Mouse (Mus musculus) hindbrain, embryonic 10.5 days (tissue): ENCODE data around the gene Qrich2. TPM values are rescaled to one million over a fixed set of nuclear protein-coding genes. Genes with fewer than 3 reads are reported as not detected.

Source experiments
- DNase-seq: peaks from one replicate; pipeline ENCODE4 v3.0.0-alpha.2; 2017; ENCODE audit warnings: low spot score
- H3K27ac ChIP-seq: fragments of 300-500 bp; sonication (generic); 2 replicates; pipeline ENCODE4 v1.5.1; 2016; ENCODE audit warnings: mild to moderate bottlenecking, moderate library complexity
- H3K27me3 ChIP-seq: fragments of 300-500 bp; sonication (generic); 2 replicates; pipeline ENCODE4 v1.6.1; 2016; ENCODE audit warnings: mild to moderate bottlenecking; ENCODE audit not compliant: poor library complexity, insufficient read depth, severe bottlenecking
- H3K36me3 ChIP-seq: fragments of 300-500 bp; sonication (generic); 2 replicates; pipeline ENCODE4 v1.6.1; 2016; ENCODE audit warnings: mild to moderate bottlenecking, moderate library complexity
- H3K4me1 ChIP-seq: fragments of 300-500 bp; sonication (generic); replicated peaks from 2 replicates; pipeline ENCODE4 v1.6.1; 2016; ENCODE audit warnings: mild to moderate bottlenecking
- H3K4me3 ChIP-seq: fragments of 300-500 bp; sonication (generic); 2 replicates; pipeline ENCODE4 v1.5.1; 2016; ENCODE audit warnings: mild to moderate bottlenecking, moderate library complexity
- H3K9me3 ChIP-seq: fragments of 300-500 bp; sonication (generic); 2 replicates; pipeline ENCODE4 v1.6.1; 2016; ENCODE audit warnings: mild to moderate bottlenecking, moderate library complexity
- WGBS: fragments of 180-500 bp; shearing (Covaris S2); methylation state at CpG from one replicate; pipeline ENCODE4 v1.1.7; 2016; 5-methylcytosine and 5-hydroxymethylcytosine counted together
- polyA plus RNA-seq: library from polyadenylated mRNA; unstranded; fragments of >200 nt; fragmentation: Nextera tagmentation; extraction: Ambion mirVana; gene quantifications from 2 replicates; pipeline ENCODE4 v1.2.1, GENCODE M21; 2016

Gene Qrich2
- polyA plus RNA-seq, 1 experiment from 2014 or later, result 0.16 TPM

DNA sequence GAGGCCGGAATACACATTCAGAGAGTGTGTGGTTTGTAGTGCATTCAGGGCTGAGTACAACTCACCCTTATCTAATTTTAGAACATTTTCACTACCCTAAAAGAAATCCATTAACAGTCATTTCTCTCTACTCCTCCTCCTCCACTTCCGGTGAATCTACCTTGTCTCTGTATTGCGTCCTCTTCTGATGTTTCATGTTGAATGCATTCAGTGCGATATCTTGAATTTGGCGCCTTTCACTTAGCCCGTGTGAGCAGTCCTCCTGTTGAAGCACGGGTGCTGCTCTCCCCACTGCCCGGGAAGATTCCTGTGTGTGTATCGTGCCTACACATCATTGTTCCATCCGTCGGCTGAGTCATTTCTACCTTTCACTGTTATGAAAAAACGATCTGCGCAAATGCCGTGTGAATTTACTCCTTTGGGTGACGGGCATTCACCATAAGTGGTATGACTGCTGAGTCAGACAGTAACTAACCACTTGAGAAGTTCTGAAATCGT is 59.8 kb downstream of the Qrich2 start:
- H3K9me3 ChIP-seq, result no peaks in the 10 kb centered on the region
- peaks cover 28% of the 10 kb centered on the region for H3K36me3 ChIP-seq
- no peak overlapping the region for H3K4me3 ChIP-seq
- peaks cover 6% of the 10 kb centered on the region for H3K4me1 ChIP-seq
- peaks cover 8% of the 10 kb centered on the region for H3K27me3 ChIP-seq
- no peak for DNase-seq
- no peak overlapping the region for H3K27ac ChIP-seq
- 94% methylated on average over 16 of the region's 16 CpGs for WGBS

DNA sequence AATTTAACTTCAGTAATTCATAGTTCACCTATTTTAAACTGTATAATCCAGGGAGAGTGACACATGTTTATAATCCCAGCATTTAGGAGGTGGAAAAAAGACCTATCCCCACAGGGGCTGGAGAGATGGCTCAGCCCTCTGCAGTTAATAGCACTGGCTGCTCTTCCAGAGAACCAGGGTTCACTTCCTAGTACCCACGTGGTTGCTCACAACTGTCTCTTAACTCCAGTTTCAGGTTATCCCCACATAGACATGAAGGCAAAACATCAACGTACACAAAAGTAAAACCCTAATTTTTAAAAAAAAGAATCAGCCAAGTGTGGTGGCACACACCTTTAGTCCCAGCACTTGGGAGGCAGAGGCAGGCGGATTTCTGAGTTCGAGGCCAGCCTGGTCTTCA is 60.4 kb downstream of the Qrich2 start:
- no peaks in the 10 kb centered on the region for H3K4me1 ChIP-seq
- 0 out of 2 replicates have a peak, but pooled peaks cover 1% of the 10 kb centered on the region for H3K27me3 ChIP-seq
- DNase-seq, result no peak
- H3K36me3 ChIP-seq, result peaks cover 28% of the 10 kb centered on the region
- WGBS, result 90% methylated on average over 4 of the region's 4 CpGs
- no peak overlapping the region for H3K27ac ChIP-seq
- H3K4me3 ChIP-seq, result no peak overlapping the region
- H3K9me3 ChIP-seq, result no peaks in the 10 kb centered on the region

DNA sequence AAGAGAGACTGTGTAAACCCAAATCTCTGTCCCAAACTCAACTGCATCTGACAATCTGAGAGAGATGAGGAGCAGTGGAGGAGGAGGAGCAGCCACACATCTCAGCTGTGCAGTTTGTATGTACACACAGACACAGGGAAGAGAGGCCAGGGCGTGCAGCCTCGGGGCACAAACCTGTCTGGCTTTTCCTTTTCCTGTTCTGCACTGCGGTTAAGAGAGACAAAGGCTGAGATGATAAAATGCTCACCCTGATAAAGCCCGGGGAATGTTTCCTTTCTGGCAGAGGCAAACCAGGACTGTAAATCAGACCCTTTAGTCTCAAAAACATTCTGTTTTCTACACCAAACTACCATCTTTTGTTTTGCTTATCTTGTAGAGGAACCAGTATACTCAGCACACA is 65.5 kb downstream of the Qrich2 start:
- DNase-seq, result no peak
- Histone ChIP-seq H3K4me1 (0 out of 2 replicates have a peak, but pooled peaks cover 4% of the 10 kb centered on the region), H3K27ac (no peak overlapping the region), H3K27me3 (no peaks in the 10 kb centered on the region), H3K9me3 (no peaks in the 10 kb centered on the region), H3K4me3 (no peak overlapping the region), H3K36me3 (peaks cover 26% of the 10 kb centered on the region)
- WGBS, result 80% methylated on average over 4 of the region's 4 CpGs

DNA sequence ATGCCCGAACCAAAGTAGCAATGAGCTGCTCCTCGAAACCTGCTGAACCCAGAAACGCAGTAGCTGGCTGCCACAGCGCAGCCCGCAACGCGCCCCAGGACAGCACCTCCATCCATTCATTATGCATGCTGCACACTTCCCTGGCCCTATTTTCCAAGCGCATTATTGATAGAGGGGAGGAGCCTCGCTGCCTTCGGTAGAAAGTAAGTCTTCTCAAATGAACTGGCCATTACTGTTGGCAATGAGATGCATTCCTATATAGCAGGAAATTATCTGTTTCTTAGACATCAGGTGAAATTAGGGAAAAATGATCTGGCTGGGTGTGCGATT is 67.7 kb downstream of the Qrich2 start:
- 0 out of 2 replicates have a peak, but pooled peaks cover 4% of the 10 kb centered on the region for H3K4me1 ChIP-seq
- H3K9me3 ChIP-seq, result no peaks in the 10 kb centered on the region
- no peak for DNase-seq
- H3K27me3 ChIP-seq, result no peaks in the 10 kb centered on the region
- 83% methylated on average over 11 of the region's 11 CpGs for WGBS
- H3K36me3 ChIP-seq, result peaks cover 19% of the 10 kb centered on the region
- no peak overlapping the region for H3K27ac ChIP-seq
- H3K4me3 ChIP-seq, result no peak overlapping the region

DNA sequence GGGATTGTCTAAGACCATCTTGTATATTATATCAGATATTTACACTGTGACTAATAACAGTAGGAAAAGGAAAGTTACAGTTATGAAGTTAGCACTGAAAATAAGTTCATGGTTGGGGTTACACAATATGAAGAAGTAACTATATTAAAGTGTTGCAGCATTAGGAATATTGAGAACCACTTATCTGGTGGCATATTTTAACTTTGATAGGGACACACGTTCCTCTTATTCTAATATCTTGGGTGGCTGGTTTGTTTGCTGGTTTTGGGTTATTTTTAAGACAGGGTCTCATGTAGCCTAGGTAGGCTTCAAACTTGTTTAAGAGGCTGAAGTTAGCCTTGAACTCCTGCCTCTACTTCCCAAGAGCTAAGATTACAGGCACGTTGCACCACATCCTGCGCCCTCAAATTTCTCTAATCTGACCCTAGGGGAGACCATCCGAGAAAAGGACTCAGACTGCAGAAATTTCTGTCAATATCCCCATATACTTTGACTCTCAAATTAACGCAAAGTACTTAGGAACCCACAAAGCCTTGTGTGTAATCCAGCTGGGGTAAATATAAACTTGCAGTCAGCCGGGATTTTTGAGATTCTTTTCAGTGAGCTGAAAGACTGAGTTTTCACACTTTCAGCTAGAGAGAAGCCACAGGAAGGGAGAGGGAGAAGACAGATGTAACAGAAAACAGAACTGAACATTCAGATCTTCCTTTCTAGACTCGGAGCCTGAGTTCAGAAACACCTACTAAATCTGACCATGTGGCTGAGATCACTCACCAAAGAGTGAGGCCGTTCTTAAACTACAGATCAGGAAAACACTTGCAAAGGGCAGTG is 68.3 kb downstream of the Qrich2 start:
- Histone ChIP-seq H3K4me1 (0 out of 2 replicates have a peak, but pooled peaks cover 4% of the 10 kb centered on the region), H3K27me3 (no peaks in the 10 kb centered on the region), H3K9me3 (no peaks in the 10 kb centered on the region), H3K4me3 (no peak overlapping the region), H3K27ac (no peak overlapping the region), H3K36me3 (peaks cover 13% of the 10 kb centered on the region; the same call in 1 of the 2 replicates)
- DNase-seq, result no peak
- 83% methylated on average over 8 of the region's 8 CpGs for WGBS

DNA sequence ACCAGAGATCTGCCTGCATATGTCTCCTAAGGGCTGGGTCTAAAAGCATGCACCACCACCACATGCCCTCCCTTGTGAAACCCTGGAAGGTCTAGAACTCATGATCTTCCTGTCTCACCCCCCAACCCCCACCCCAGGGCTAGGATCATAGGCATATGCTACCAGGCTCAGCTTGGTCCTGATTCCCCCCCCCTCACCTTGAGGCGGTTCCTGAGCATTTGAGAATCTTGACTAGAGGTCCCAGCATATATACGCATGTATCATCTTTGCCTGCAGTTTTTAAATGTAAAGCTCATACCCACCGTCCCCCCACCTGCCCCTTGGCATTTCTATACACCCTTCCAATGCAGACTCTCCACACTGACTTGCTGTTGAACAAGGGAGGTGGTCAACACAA is 69.1 kb downstream of the Qrich2 start:
- Histone ChIP-seq H3K4me3 (no peak overlapping the region), H3K27me3 (no peaks in the 10 kb centered on the region), H3K9me3 (no peaks in the 10 kb centered on the region), H3K36me3 (peaks cover 13% of the 10 kb centered on the region; the same call in 1 of the 2 replicates), H3K4me1 (0 out of 2 replicates have a peak, but pooled peaks cover 4% of the 10 kb centered on the region), H3K27ac (no peak overlapping the region)
- no peak for DNase-seq
- WGBS, result 95% methylated on average over 3 of the region's 3 CpGs

DNA sequence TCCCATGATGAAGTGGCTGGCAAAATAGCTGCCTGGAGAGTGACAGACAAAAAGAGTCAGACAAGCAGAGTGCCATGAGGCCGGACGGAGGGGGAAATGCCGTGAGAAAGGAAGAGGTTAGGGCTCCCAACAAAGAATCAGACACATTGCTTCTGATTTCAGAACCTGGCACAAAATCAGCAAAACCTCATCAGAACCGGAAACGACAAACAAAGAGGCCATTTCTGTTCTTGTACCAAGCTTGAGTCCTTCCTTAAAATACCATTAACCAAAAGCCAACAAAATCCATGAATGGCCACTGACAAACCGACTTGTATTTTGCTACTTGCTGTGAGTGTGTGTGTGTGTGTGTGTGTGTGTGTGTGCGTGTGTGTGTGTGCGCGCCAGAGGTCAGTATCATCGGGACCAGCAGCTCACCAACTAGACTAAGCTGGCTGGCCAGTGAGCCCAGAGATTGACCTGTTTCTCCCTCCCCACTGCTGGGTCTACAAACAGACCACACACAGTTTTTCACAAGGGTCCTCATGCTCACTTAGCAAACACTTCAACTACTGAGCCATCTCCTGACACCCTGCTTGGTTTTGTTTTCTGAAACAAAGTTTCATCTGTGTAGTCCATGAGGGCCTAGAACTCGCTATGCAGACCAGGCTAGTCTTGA is 69.6 kb downstream of the Qrich2 start:
- DNase-seq, result no peak
- 90% methylated on average over 11 of the region's 11 CpGs for WGBS
- 0 out of 2 replicates have a peak, but pooled peaks cover 4% of the 10 kb centered on the region for H3K4me1 ChIP-seq
- no peaks in the 10 kb centered on the region for H3K27me3 ChIP-seq
- no peak overlapping the region for H3K4me3 ChIP-seq
- H3K36me3 ChIP-seq, result peaks cover 13% of the 10 kb centered on the region; the same call in 1 of the 2 replicates
- H3K9me3 ChIP-seq, result no peaks in the 10 kb centered on the region
- no peak overlapping the region for H3K27ac ChIP-seq

DNA sequence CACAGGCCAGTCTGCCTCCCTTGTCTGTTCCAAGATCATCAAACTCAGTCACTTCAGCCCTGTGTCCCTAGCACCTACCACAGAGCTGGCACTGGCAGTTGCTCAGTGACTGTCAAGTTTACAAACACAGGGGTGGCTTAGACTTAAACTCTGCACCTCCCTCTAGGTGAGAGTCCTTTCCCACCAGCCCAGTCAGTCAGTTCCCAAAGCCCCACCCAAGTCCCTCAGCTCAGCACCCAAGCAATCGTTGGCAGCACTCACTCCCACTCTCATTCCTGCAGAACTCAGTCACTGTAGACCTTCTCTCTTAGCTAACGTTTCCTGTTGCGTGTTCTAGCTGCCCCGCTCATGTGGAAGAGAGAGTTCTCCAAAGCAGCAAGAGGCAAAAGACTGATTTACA is 71.3 kb downstream of the Qrich2 start:
- Histone ChIP-seq H3K27ac (no peak overlapping the region), H3K9me3 (no peaks in the 10 kb centered on the region), H3K4me1 (0 out of 2 replicates have a peak, but pooled peaks cover 4% of the 10 kb centered on the region), H3K27me3 (no peaks in the 10 kb centered on the region), H3K4me3 (no peak overlapping the region), H3K36me3 (peaks cover 13% of the 10 kb centered on the region; the same call in 1 of the 2 replicates)
- DNase-seq, result no peak
- 94% methylated on average over 4 of the region's 4 CpGs for WGBS

Other genes starting within 250 kb of the Qrich2 start
- 0.35 and 0.76 TPM in 2 replicates for gene Evpl, start 228.2 kb downstream of the Qrich2 start, polyA plus RNA-seq
- gene Srp68, start 192.0 kb downstream of the Qrich2 start, polyA plus RNA-seq, result 96.2 and 100 TPM in 2 replicates
- 0.11 and 0.33 TPM in 2 replicates for gene Galr2, start 185.3 kb downstream of the Qrich2 start, polyA plus RNA-seq
- gene Exoc7, start 159.0 kb downstream of the Qrich2 start, polyA plus RNA-seq, result 52.2 and 79.2 TPM in 2 replicates
- gene Foxj1, start 130.8 kb downstream of the Qrich2 start, polyA plus RNA-seq, result 15.1 and 29.1 TPM in 2 replicates
- gene Rnf157, start 53.2 kb downstream of the Qrich2 start, polyA plus RNA-seq, result 9.5 and 16.9 TPM in 2 replicates
- gene Ubald2, start 32.1 kb downstream of the Qrich2 start, polyA plus RNA-seq, result 45.8 and 84.5 TPM in 2 replicates
- 210 and 236 TPM in 2 replicates for gene Prpsap1, start 28.0 kb upstream of the Qrich2 start, polyA plus RNA-seq
- 8.6 and 11.1 TPM in 2 replicates for gene Sphk1, start 64.7 kb upstream of the Qrich2 start, polyA plus RNA-seq
- gene Ube2o, start 115.2 kb upstream of the Qrich2 start, polyA plus RNA-seq, result 8.9 and 10.8 TPM in 2 replicates
- gene Aanat, start 120.2 kb upstream of the Qrich2 start, polyA plus RNA-seq, result not detected in 2 replicates
- 3.8 and 6.6 TPM in 2 replicates for gene Rhbdf2, start 160.8 kb upstream of the Qrich2 start, polyA plus RNA-seq
- gene Prcd, start 187.3 kb upstream of the Qrich2 start, polyA plus RNA-seq, result 0.47 and 1.2 TPM in 2 replicates
- 3.5 and 3.8 TPM in 2 replicates for gene Cygb, start 188.1 kb upstream of the Qrich2 start, polyA plus RNA-seq